Mouse (Mus musculus): ENCODE results near the gene Wnt5b.

- TF ChIP-seq CTCF (IDR thresholded peaks at IDR 0.05; ENCODE audit: low read depth, low read length) (peak; percentile 93), POLR2A (IDR thresholded peaks at IDR 0.05; ENCODE audit: borderline replicate concordance, low read depth, low read length) (no peak)
Observed at GRCm38 (mm10) chr6:119472135-119472534, 72.0 kb downstream of the Wnt5b start.
